Comparison of ENCODE assay signal across 12 mouse cellular contexts in the genomic region with DNA sequence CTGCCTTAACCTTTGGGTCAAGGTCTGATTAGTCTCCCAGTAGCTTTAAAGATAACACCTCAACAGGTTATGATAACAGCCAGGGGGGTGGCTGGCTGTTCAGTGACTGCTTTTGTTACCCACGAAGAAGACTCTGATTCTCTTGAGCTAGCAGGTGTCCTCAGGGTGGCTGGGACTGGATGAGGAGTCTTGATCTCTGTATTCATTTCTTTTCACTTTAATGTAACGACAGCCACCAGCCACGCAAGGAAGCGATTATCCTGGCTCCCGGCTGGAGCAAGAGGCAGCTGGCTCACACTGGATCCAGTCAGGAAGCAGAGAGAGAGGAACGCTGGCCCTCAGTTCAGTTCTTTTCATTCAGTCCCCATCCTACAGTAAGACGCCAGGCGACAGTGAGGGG. TPM values are rescaled to one million over a fixed set of nuclear protein-coding genes. Genes with fewer than 3 reads are reported as not detected.
DNase-seq lines count a peak whose midpoint lies in the region; ATAC-seq and TF ChIP-seq lines count a peak whose summit lies in the region.
"Had no signal": no experiment of that assay in that cellular context is flagged by ENCODE, and none has a peak within 500 bp of the region (broad histone marks: within the 10 kb centered on the region; RNA-seq: fewer than 3 reads in every experiment).

No protein-coding gene starts in this region.

- H3K9me3 ChIP-seq in forebrain, embryonic 15.5 days: no peaks in the 10 kb centered on the region
- H3K9me3 ChIP-seq in forebrain, embryonic 13.5 days (replicated peaks): no peaks in the 10 kb centered on the region
- no peaks in the 10 kb centered on the region for H3K9me3 ChIP-seq in kidney, embryonic 14.5 days (ENCODE audit: control insufficient read depth, low read length)
- H3K9me3 ChIP-seq in heart, embryonic 16.5 days (replicated peaks; ENCODE audit: control insufficient read depth, low read length): no peaks in the 10 kb centered on the region
- H3K9me3 ChIP-seq: midbrain, embryonic 15.5 days had no signal

- H3K27me3 ChIP-seq in forebrain, embryonic 15.5 days: no peaks in the 10 kb centered on the region
- no peaks in the 10 kb centered on the region for H3K27me3 ChIP-seq in forebrain, embryonic 13.5 days
- no peaks in the 10 kb centered on the region for H3K27me3 ChIP-seq in kidney, embryonic 14.5 days (ENCODE audit: control insufficient read depth, insufficient read depth, low read length)
- H3K27me3 ChIP-seq in heart, embryonic 16.5 days (ENCODE audit: control insufficient read depth, insufficient read depth, low read length): no peaks in the 10 kb centered on the region
- no peaks in the 10 kb centered on the region for H3K27me3 ChIP-seq in myocyte (ENCODE audit: control insufficient read depth, insufficient read depth, insufficient read length)
- H3K27me3 ChIP-seq: midbrain, embryonic 15.5 days; Patski had no signal

- 58% methylated on average over 8 of the region's 8 CpGs for WGBS in forebrain, embryonic 15.5 days
- 58% methylated on average over 8 of the region's 8 CpGs for WGBS in forebrain, embryonic 13.5 days
- 55% methylated on average over 8 of the region's 8 CpGs for WGBS in kidney, embryonic 14.5 days
- 39% methylated on average over 8 of the region's 8 CpGs for WGBS in heart, embryonic 16.5 days

- H3K36me3 ChIP-seq in forebrain, embryonic 15.5 days: no peaks in the 10 kb centered on the region
- no peaks in the 10 kb centered on the region for H3K36me3 ChIP-seq in forebrain, embryonic 13.5 days (ENCODE audit: poor library complexity, severe bottlenecking)
- no peaks in the 10 kb centered on the region for H3K36me3 ChIP-seq in kidney, embryonic 14.5 days (ENCODE audit: control insufficient read depth, insufficient read depth, low read length)
- no peaks in the 10 kb centered on the region for H3K36me3 ChIP-seq in heart, embryonic 16.5 days (ENCODE audit: control insufficient read depth, insufficient read depth)
- no peaks in the 10 kb centered on the region for H3K36me3 ChIP-seq in myocyte (ENCODE audit: control insufficient read depth, insufficient read depth)
- H3K36me3 ChIP-seq: midbrain, embryonic 15.5 days had no signal

- H3K4me3 ChIP-seq in forebrain, embryonic 15.5 days: no peak overlapping the region
- H3K4me3 ChIP-seq in forebrain, embryonic 13.5 days: no peak overlapping the region
- no peak overlapping the region for H3K4me3 ChIP-seq in kidney, embryonic 14.5 days (ENCODE audit: low read length)
- H3K4me3 ChIP-seq in heart, embryonic 16.5 days (ENCODE audit: low read length): no peak overlapping the region
- peak overlapping the region; percentile 28 for H3K4me3 ChIP-seq in myocyte

- no peak for ATAC-seq in forebrain, embryonic 15.5 days (replicated peaks)
- no peak for ATAC-seq in forebrain, embryonic 13.5 days
- ATAC-seq in kidney, embryonic 14.5 days (ENCODE audit: low FRiP score, low TSS enrichment): no peak
- no peak for ATAC-seq in heart, embryonic 16.5 days (replicated peaks; ENCODE audit: extremely low read depth, insufficient read depth, low FRiP score)
- ATAC-seq: midbrain, embryonic 15.5 days; Patski had no signal

- no peaks in the 10 kb centered on the region for H3K79me2 ChIP-seq in myocyte (ENCODE audit: control insufficient read depth, insufficient read depth)

- DNase-seq in kidney, adult 8-10 months: no peak
- no peak for DNase-seq in left cerebral cortex, adult 8-10 months (ENCODE audit: low spot score in 2 of 2)
- no peak for DNase-seq in spleen, postnatal 4 days (ENCODE audit: low spot score in 2 of 2)
- DNase-seq: thymus, postnatal 36 days had no signal

- H3K4me1 ChIP-seq in forebrain, embryonic 15.5 days: peaks cover 37% of the 10 kb centered on the region
- H3K4me1 ChIP-seq in forebrain, embryonic 13.5 days: peaks cover 24% of the 10 kb centered on the region
- peaks cover 32% of the 10 kb centered on the region for H3K4me1 ChIP-seq in kidney, embryonic 14.5 days (ENCODE audit: control insufficient read depth, insufficient read depth, low read length)
- peaks cover 18% of the 10 kb centered on the region for H3K4me1 ChIP-seq in heart, embryonic 16.5 days (ENCODE audit: control insufficient read depth, insufficient read depth, low read length)

- no peak overlapping the region for H3K4me2 ChIP-seq in forebrain, embryonic 15.5 days (replicated peaks)
- H3K4me2 ChIP-seq in forebrain, embryonic 13.5 days: no peak overlapping the region
- H3K4me2 ChIP-seq in kidney, embryonic 14.5 days (replicated peaks; ENCODE audit: low read depth, low read length): no peak overlapping the region
- H3K4me2 ChIP-seq in heart, embryonic 16.5 days (ENCODE audit: low read depth, low read length): no peak overlapping the region
- H3K4me2 ChIP-seq in myocyte (ENCODE audit: low read depth): peak overlapping the region; percentile 74

- 0 out of 2 replicates have a peak overlapping the region, but pooled peaks have one; percentile 4 for H3K9ac ChIP-seq in forebrain, embryonic 15.5 days (replicated peaks)
- no peak overlapping the region for H3K9ac ChIP-seq in forebrain, embryonic 13.5 days
- peak overlapping the region; percentile 18; the same call in 1 of the 2 replicates for H3K9ac ChIP-seq in kidney, embryonic 14.5 days (ENCODE audit: low read depth, low read length)
- H3K9ac ChIP-seq in heart, embryonic 16.5 days (ENCODE audit: low read length): no peak overlapping the region
- H3K9ac ChIP-seq: liver, embryonic 14.5 days; midbrain, embryonic 15.5 days had no signal

- no peak overlapping the region for H3ac ChIP-seq in myocyte (ENCODE audit: control insufficient read depth, insufficient read length)

- no peak overlapping the region for H3K27ac ChIP-seq in forebrain, embryonic 15.5 days (replicated peaks)
- no peak overlapping the region for H3K27ac ChIP-seq in forebrain, embryonic 13.5 days
- H3K27ac ChIP-seq in kidney, embryonic 14.5 days (ENCODE audit: low read depth, low read length): peak overlapping the region; percentile 83; the same call in 1 of the 2 replicates
- peak overlapping the region; percentile 19 for H3K27ac ChIP-seq in heart, embryonic 16.5 days (ENCODE audit: low read length)
- H3K27ac ChIP-seq: liver, embryonic 14.5 days; midbrain, embryonic 15.5 days had no signal

- TF ChIP-seq POLR2A in myocyte (IDR thresholded peaks at IDR 0.05; ENCODE audit: insufficient read length, low read depth): no peak

TF ChIP-seq in myocyte, 11 proteins besides CTCF, POLR2A, EP300 and RAD21 (continues in another document):
- TF ChIP-seq REST (IDR thresholded peaks at IDR 0.05; ENCODE audit: insufficient read depth, insufficient read length) (no peak), MYOD1 (IDR thresholded peaks at IDR 0.05; ENCODE audit: control insufficient read depth in 1 of 3, insufficient read length in 2 of 3, low read depth in 2 of 3) (no peak), CEBPB (IDR thresholded peaks at IDR 0.05; ENCODE audit: insufficient read depth, poor library complexity, severe bottlenecking) (no peak), POLR2AphosphoS2 (IDR thresholded peaks at IDR 0.05; ENCODE audit: insufficient read length, low read depth) (no peak), MAX (IDR thresholded peaks at IDR 0.05; ENCODE audit: low read depth) (no peak), TCF3 (IDR thresholded peaks at IDR 0.05; ENCODE audit: insufficient read length, low read depth) (no peak), E2F4 (IDR thresholded peaks at IDR 0.05; ENCODE audit: insufficient read depth) (no peak)

RNA-seq across cellular contexts. Expression of a gene that starts 3.8 kb away (rescaled TPM):
- 20.1 and 23.1 TPM in 2 replicates for polyA plus RNA-seq in forebrain, embryonic 15.5 days (2015; fragmentation: Nextera tagmentation; extraction: Ambion mirVana)
- polyA plus RNA-seq in forebrain, embryonic 13.5 days (2015; fragmentation: Nextera tagmentation; extraction: Ambion mirVana): 14.4 and 16.9 TPM in 2 replicates
- polyA plus RNA-seq in kidney, embryonic 14.5 days (2014; fragmentation: Nextera tagmentation; extraction: Ambion mirVana): 5.7 and 8.5 TPM in 2 replicates
- 7.7 and 8.5 TPM in 2 replicates for polyA plus RNA-seq in heart, embryonic 16.5 days (2015; fragmentation: Nextera tagmentation; extraction: Ambion mirVana)
- polyA plus RNA-seq in myocyte (2012; fragmentation: generic; extraction: Trizol): 7.9 TPM
- total RNA-seq in left cerebral cortex, adult 8-10 months (2022): 10 to 100 TPM; 24.4 to 28.0 (median 26.5) TPM

RNA-seq across cellular contexts. Expression of a gene that starts 12.7 kb away (rescaled TPM):
- polyA plus RNA-seq in forebrain, embryonic 15.5 days (2015; fragmentation: Nextera tagmentation; extraction: Ambion mirVana): 6.6 and 7.1 TPM in 2 replicates
- 8.6 and 10.1 TPM in 2 replicates for polyA plus RNA-seq in forebrain, embryonic 13.5 days (2015; fragmentation: Nextera tagmentation; extraction: Ambion mirVana)
- polyA plus RNA-seq in kidney, embryonic 14.5 days (2014; fragmentation: Nextera tagmentation; extraction: Ambion mirVana): 30.9 and 58.9 TPM in 2 replicates
- 32.1 and 36.4 TPM in 2 replicates for polyA plus RNA-seq in heart, embryonic 16.5 days (2015; fragmentation: Nextera tagmentation; extraction: Ambion mirVana)
- 17.8 TPM for polyA plus RNA-seq in myocyte (2012; fragmentation: generic; extraction: Trizol)
- total RNA-seq in left cerebral cortex, adult 8-10 months (2022): 1 to 10 TPM; 4.4 to 7.2 (median 5.2) TPM

RNA-seq across cellular contexts. Expression of a gene that starts 23.0 kb away (rescaled TPM):
- 19.1 and 21.1 TPM in 2 replicates for polyA plus RNA-seq in forebrain, embryonic 15.5 days (2015; fragmentation: Nextera tagmentation; extraction: Ambion mirVana)
- 30.8 and 35.3 TPM in 2 replicates for polyA plus RNA-seq in forebrain, embryonic 13.5 days (2015; fragmentation: Nextera tagmentation; extraction: Ambion mirVana)
- polyA plus RNA-seq in kidney, embryonic 14.5 days (2014; fragmentation: Nextera tagmentation; extraction: Ambion mirVana): 52.7 and 62.5 TPM in 2 replicates
- polyA plus RNA-seq in heart, embryonic 16.5 days (2015; fragmentation: Nextera tagmentation; extraction: Ambion mirVana): 43.1 and 49.7 TPM in 2 replicates
- polyA plus RNA-seq in myocyte (2012; fragmentation: generic; extraction: Trizol): 46.2 TPM
- 1 to 10 TPM; 3.9 to 7.6 (median 5.1) TPM for total RNA-seq in left cerebral cortex, adult 8-10 months (2022)

RNA-seq across cellular contexts. Expression of a gene that starts 29.7 kb away (rescaled TPM):
- 118 and 129 TPM in 2 replicates for polyA plus RNA-seq in forebrain, embryonic 15.5 days (2015; fragmentation: Nextera tagmentation; extraction: Ambion mirVana)
- polyA plus RNA-seq in forebrain, embryonic 13.5 days (2015; fragmentation: Nextera tagmentation; extraction: Ambion mirVana): 145 and 150 TPM in 2 replicates
- 104 and 141 TPM in 2 replicates for polyA plus RNA-seq in kidney, embryonic 14.5 days (2014; fragmentation: Nextera tagmentation; extraction: Ambion mirVana)
- polyA plus RNA-seq in heart, embryonic 16.5 days (2015; fragmentation: Nextera tagmentation; extraction: Ambion mirVana): 94.5 and 97.0 TPM in 2 replicates
- polyA plus RNA-seq in myocyte (2012; fragmentation: generic; extraction: Trizol): 59.0 TPM
- total RNA-seq in left cerebral cortex, adult 8-10 months (2022): 100 to 1,000 TPM; 164 to 219 (median 188) TPM

RNA-seq across cellular contexts. Expression of a gene that starts 42.8 kb away (rescaled TPM):
- 8.4 and 9.4 TPM in 2 replicates for polyA plus RNA-seq in forebrain, embryonic 15.5 days (2015; fragmentation: Nextera tagmentation; extraction: Ambion mirVana)
- polyA plus RNA-seq in forebrain, embryonic 13.5 days (2015; fragmentation: Nextera tagmentation; extraction: Ambion mirVana): 7.1 and 7.2 TPM in 2 replicates
- 6.2 and 6.4 TPM in 2 replicates for polyA plus RNA-seq in kidney, embryonic 14.5 days (2014; fragmentation: Nextera tagmentation; extraction: Ambion mirVana)
- polyA plus RNA-seq in heart, embryonic 16.5 days (2015; fragmentation: Nextera tagmentation; extraction: Ambion mirVana): 8.5 TPM in 2 replicates
- polyA plus RNA-seq in myocyte (2012; fragmentation: generic; extraction: Trizol): 9.0 TPM
- 10 to 100 TPM; 14.0 to 16.8 (median 16.1) TPM for total RNA-seq in left cerebral cortex, adult 8-10 months (2022)

Comparison
In these comparisons a context has a peak if more than half of its experiments do, and no peak if none do; other contexts are left out.
1. H3K9ac ChIP-seq: peak in forebrain, embryonic 15.5 days (single experiment) and kidney, embryonic 14.5 days (single experiment); none in forebrain, embryonic 13.5 days (single experiment) and heart, embryonic 16.5 days (single experiment).
2. H3K27ac ChIP-seq: peak in kidney, embryonic 14.5 days (single experiment) and heart, embryonic 16.5 days (single experiment); none in forebrain, embryonic 15.5 days (single experiment) and forebrain, embryonic 13.5 days (single experiment).